11 mouse cellular contexts compared by ENCODE assay signal in the genomic region with DNA sequence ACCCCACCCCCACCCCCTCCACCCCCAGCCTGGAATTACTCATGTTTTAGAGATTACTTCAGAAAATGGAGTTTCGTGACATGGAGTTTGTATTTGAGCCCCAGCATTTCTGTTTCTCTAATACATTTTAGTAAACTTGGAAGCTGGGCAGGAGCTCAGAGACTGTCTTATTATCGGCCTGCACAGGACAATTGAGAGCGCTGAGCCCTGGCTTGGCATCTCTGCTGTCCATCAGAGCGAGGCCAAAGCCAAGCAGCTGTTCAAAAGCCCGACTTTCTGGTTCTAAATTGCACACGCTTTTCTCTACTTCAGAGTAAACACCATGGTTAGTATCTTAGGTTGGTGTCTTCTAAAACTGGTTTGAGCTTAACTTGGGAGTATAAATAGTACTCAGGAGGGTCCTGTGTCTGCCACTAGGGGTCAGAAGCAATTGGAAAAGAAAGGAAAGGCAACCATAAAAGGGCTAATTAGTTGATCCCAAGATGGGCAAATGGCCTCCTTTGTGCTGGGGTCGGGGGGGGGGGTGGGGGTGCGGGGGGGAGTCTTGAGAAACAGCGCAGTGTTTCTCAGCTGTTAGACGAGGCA.
DNase-seq lines count a peak whose midpoint lies in the region; ATAC-seq and TF ChIP-seq lines count a peak whose summit lies in the region.
"Had no signal": no experiment of that assay in that cellular context is flagged by ENCODE, and none has a peak within 500 bp of the region (broad histone marks: within the 10 kb centered on the region; RNA-seq: fewer than 3 reads in every experiment).

No protein-coding gene starts in this region.

- H3K4me3 ChIP-seq in heart, adult 2 months: no peak overlapping the region
- H3K4me3 ChIP-seq in lung, postnatal 0 days (ENCODE audit: low read depth, low read length): no peak overlapping the region
- H3K4me3 ChIP-seq in forebrain, embryonic 15.5 days: no peak overlapping the region
- no peak overlapping the region for H3K4me3 ChIP-seq in stomach, postnatal 0 days (ENCODE audit: low read depth, low read length)

- no peak overlapping the region for H3K9ac ChIP-seq in heart, adult 2 months (ENCODE audit: low read depth, low read length)
- H3K9ac ChIP-seq in lung, postnatal 0 days (replicated peaks; ENCODE audit: low read depth): no peak overlapping the region
- H3K9ac ChIP-seq in forebrain, embryonic 15.5 days (replicated peaks): no peak overlapping the region
- H3K9ac ChIP-seq in stomach, postnatal 0 days (ENCODE audit: low read length): no peak overlapping the region

- TF ChIP-seq CTCF in heart, adult 2 months (IDR thresholded peaks at IDR 0.05): peak; percentile 63
- peak; percentile 64 for TF ChIP-seq CTCF in lung, postnatal 0 days (IDR thresholded peaks at IDR 0.05)
- TF ChIP-seq CTCF in stomach, postnatal 0 days (IDR thresholded peaks at IDR 0.05; ENCODE audit: low read depth): peak; percentile 68

- no peaks in the 10 kb centered on the region for H3K27me3 ChIP-seq in heart, adult 2 months (ENCODE audit: control insufficient read depth, insufficient read depth, low read length)
- H3K27me3 ChIP-seq in lung, postnatal 0 days (replicated peaks; ENCODE audit: insufficient read depth, low read length): no peaks in the 10 kb centered on the region
- H3K27me3 ChIP-seq in forebrain, embryonic 15.5 days: no peaks in the 10 kb centered on the region
- H3K27me3 ChIP-seq in stomach, postnatal 0 days (ENCODE audit: control insufficient read depth, insufficient read depth, low read length): no peaks in the 10 kb centered on the region

- no peak for TF ChIP-seq EP300 in heart, adult 2 months (IDR thresholded peaks at IDR 0.05; ENCODE audit: insufficient read depth, low read depth, low read length)
- TF ChIP-seq EP300 in lung, postnatal 0 days (IDR thresholded peaks at IDR 0.05): no peak
- no peak for TF ChIP-seq EP300 in stomach, postnatal 0 days (optimal IDR thresholded peaks at IDR 0.05)

- H3K9me3 ChIP-seq in lung, postnatal 0 days (ENCODE audit: low read length): no peaks in the 10 kb centered on the region
- H3K9me3 ChIP-seq in forebrain, embryonic 15.5 days: no peaks in the 10 kb centered on the region
- no peaks in the 10 kb centered on the region for H3K9me3 ChIP-seq in stomach, postnatal 0 days (ENCODE audit: control insufficient read depth, low read length)

- 42% methylated on average over 10 of the region's 10 CpGs for WGBS in heart, adult 2 months
- 47% methylated on average over 10 of the region's 10 CpGs for WGBS in lung, postnatal 0 days
- WGBS in forebrain, embryonic 15.5 days: 17% methylated on average over 10 of the region's 10 CpGs
- 37% methylated on average over 10 of the region's 10 CpGs for WGBS in stomach, postnatal 0 days

- intact Hi-C loops in heart, adult 2 months (cut with DNase I): loop anchor here (5.0 kb wide), 1 partner anchor 193 kb away; no protein-coding TSS in a partner anchor
- intact Hi-C loops in heart, postnatal 36 days (cut with DNase I): loop anchor here (5.0 kb wide), 2 partner anchors 72 to 193 kb away; no protein-coding TSS in a partner anchor

- H3K36me3 ChIP-seq in heart, adult 2 months (ENCODE audit: control insufficient read depth, insufficient read depth, low read length): peaks cover 33% of the 10 kb centered on the region
- no peaks in the 10 kb centered on the region for H3K36me3 ChIP-seq in lung, postnatal 0 days (ENCODE audit: insufficient read depth, low read length)
- H3K36me3 ChIP-seq in forebrain, embryonic 15.5 days: no peaks in the 10 kb centered on the region
- H3K36me3 ChIP-seq in stomach, postnatal 0 days (ENCODE audit: control insufficient read depth, insufficient read depth, low read length): no peaks in the 10 kb centered on the region

- DNase-seq in heart, adult 2 months: no peak
- DNase-seq in heart, postnatal 36 days: no peak
- DNase-seq in lung, postnatal 0 days (ENCODE audit: low spot score): peak; percentile 74
- DNase-seq in lung, postnatal 14 days: no peak
- DNase-seq in stomach, postnatal 0 days (ENCODE audit: low spot score): no peak
- DNase-seq in urinary bladder, postnatal 4 days (ENCODE audit: low spot score in 2 of 2): no peak
- no peak for DNase-seq in heart, adult 9 months (ENCODE audit: low spot score in 2 of 2)
- DNase-seq: cerebellum, adult 8-10 months; heart, postnatal 4 days; layer of hippocampus, adult 9-11 months had no signal

- peak overlapping the region; percentile 8; the same call in 1 of the 2 replicates for H3K27ac ChIP-seq in heart, adult 2 months
- no peak overlapping the region for H3K27ac ChIP-seq in lung, postnatal 0 days (ENCODE audit: low read length)
- H3K27ac ChIP-seq in forebrain, embryonic 15.5 days (replicated peaks): no peak overlapping the region
- H3K27ac ChIP-seq in stomach, postnatal 0 days (replicated peaks): no peak overlapping the region

- TF ChIP-seq POLR2A in heart, adult 2 months (IDR thresholded peaks at IDR 0.05; ENCODE audit: insufficient read depth, low read depth, low read length): no peak

- peaks cover 32% of the 10 kb centered on the region for H3K4me1 ChIP-seq in heart, adult 2 months (ENCODE audit: control insufficient read depth, insufficient read depth, low read length)
- no peaks in the 10 kb centered on the region for H3K4me1 ChIP-seq in lung, postnatal 0 days (ENCODE audit: insufficient read depth, low read depth, low read length)
- H3K4me1 ChIP-seq in forebrain, embryonic 15.5 days: peaks cover 10% of the 10 kb centered on the region
- 0 out of 2 replicates have a peak, but pooled peaks cover 2% of the 10 kb centered on the region for H3K4me1 ChIP-seq in stomach, postnatal 0 days (replicated peaks; ENCODE audit: control insufficient read depth, insufficient read depth)

- peaks cover 4% of the 10 kb centered on the region for H3K79me2 ChIP-seq in heart, adult 2 months (replicated peaks; ENCODE audit: control insufficient read depth, insufficient read depth, low read length)

- ATAC-seq in lung, postnatal 0 days: peak; percentile 66
- 0 out of 2 replicates have a peak, but pooled peaks have one; percentile 44 for ATAC-seq in forebrain, embryonic 15.5 days (replicated peaks)
- ATAC-seq in stomach, postnatal 0 days (ENCODE audit: low FRiP score, low TSS enrichment): peak; percentile 38; the same call in 1 of the 2 replicates

- no peak overlapping the region for H3K4me2 ChIP-seq in lung, postnatal 0 days (replicated peaks; ENCODE audit: low read depth, low read length)
- no peak overlapping the region for H3K4me2 ChIP-seq in forebrain, embryonic 15.5 days (replicated peaks)
- no peak overlapping the region for H3K4me2 ChIP-seq in stomach, postnatal 0 days (replicated peaks; ENCODE audit: low read depth)
